Mouse (Mus musculus) megakaryocyte, adult 5-6 weeks (primary cell): Measurements from ENCODE around the gene Sox30. TPM values are rescaled to one million over a fixed set of nuclear protein-coding genes. Genes with fewer than 3 reads are reported as not detected.
A peak's percentile ranks its signal among the peaks of the same experiment; 100 is the strongest.

ENCODE experiments used
- ATAC-seq: 2 replicates; pipeline ENCODE4 v1.8.0; 2016; ENCODE audit warnings: mild to moderate bottlenecking, inconsistent platforms; ENCODE audit not compliant: poor library complexity, severe bottlenecking
- total RNA-seq, 2 experiments: library from RNA; stranded (forward) in 1 of 2; stranded (reverse) in 1 of 2; fragments of 153-499, 151-499 nt in 1 of 2; fragments of 221-1000, 200-1000 nt in 1 of 2; gene quantifications; 2 replicates each; pipeline versions ENCODE4 v1.2.3 to v1.2.4; 2015 to 2017

Sox30 gene
- total RNA-seq, 2 experiments from 2014 or later = not detected

- ATAC-seq = no peak
Measured at GRCm38 (mm10) chr11:46054911-46055895, 75.1 kb downstream of the Sox30 start.

- ATAC-seq = peak; percentile 75
Measured at GRCm38 (mm10) chr11:46055896-46056769, 76.0 kb downstream of the Sox30 start, which contains the start of gene Adam19. Gene Adam19, plus strand, starts transcription at chr11:46055992.

- no peak for ATAC-seq
Measured at GRCm38 (mm10) chr11:46056770-46057411, 76.8 kb downstream of the Sox30 start.

GRCm38 (mm10) chr11:46058011-46058410 lies 77.9 kb downstream of the Sox30 start:
- ATAC-seq = no peak

- no peak for ATAC-seq
Measured at GRCm38 (mm10) chr11:46058916-46059315, 78.8 kb downstream of the Sox30 start.

GRCm38 (mm10) chr11:46059887-46060650 lies 80.0 kb downstream of the Sox30 start:
- ATAC-seq = no peak

- ATAC-seq = no peak
Measured at GRCm38 (mm10) chr11:46060651-46061020, 80.5 kb downstream of the Sox30 start.

GRCm38 (mm10) chr11:46061776-46062445 lies 81.8 kb downstream of the Sox30 start:
- ATAC-seq = peak; percentile 77

GRCm38 (mm10) chr11:46062569-46062968 lies 82.5 kb downstream of the Sox30 start:
- ATAC-seq = no peak

- ATAC-seq = peak; percentile 58
Measured at GRCm38 (mm10) chr11:46062993-46063731, 83.1 kb downstream of the Sox30 start.

GRCm38 (mm10) chr11:46064767-46065166 lies 84.7 kb downstream of the Sox30 start:
- no peak for ATAC-seq

GRCm38 (mm10) chr11:46065201-46066011 lies 85.3 kb downstream of the Sox30 start:
- no peak for ATAC-seq

Other genes starting within 250 kb of the Sox30 start
- 146 and 147 TPM in 2 replicates for gene Clint1, start 128.3 kb upstream of the Sox30 start, total RNA-seq (2015)
- 172 and 194 TPM in 2 replicates for gene Clint1, start 128.3 kb upstream of the Sox30 start, total RNA-seq (2017)
- gene Lsm11, start 35.4 kb upstream of the Sox30 start, total RNA-seq (2015) = 4.1 and 5.8 TPM in 2 replicates
- 2.8 and 2.9 TPM in 2 replicates for gene Lsm11, start 35.4 kb upstream of the Sox30 start, total RNA-seq (2017)
- 6.1 and 9.8 TPM in 2 replicates for gene Thg1l, start 24.8 kb upstream of the Sox30 start, total RNA-seq (2015)
- 12.8 and 13.0 TPM in 2 replicates for gene Thg1l, start 24.8 kb upstream of the Sox30 start, total RNA-seq (2017)
- gene Gm12166, start 72.0 kb downstream of the Sox30 start, total RNA-seq (2015) = 28.1 and 37.2 TPM in 2 replicates
- gene Gm12166, start 72.0 kb downstream of the Sox30 start, total RNA-seq (2017) = 12.4 and 44.5 TPM in 2 replicates
- 27.9 and 29.8 TPM in 2 replicates for gene Adam19, start 75.7 kb downstream of the Sox30 start, total RNA-seq (2015)
- 21.9 and 27.3 TPM in 2 replicates for gene Adam19, start 75.7 kb downstream of the Sox30 start, total RNA-seq (2017)
- gene Nipal4, start 186.2 kb downstream of the Sox30 start, total RNA-seq (2015) = not detected in 2 replicates
- gene Nipal4, start 186.2 kb downstream of the Sox30 start, total RNA-seq (2017) = not detected in 2 replicates